Mouse (Mus musculus) forebrain, embryonic 16.5 days (tissue): ENCODE measurements at regions not wholly inside any gene's neighbourhood (a gene's known extent, or its start where the extent isn't known, plus 50 kb on each side); places are given as distances from the start of the nearest gene placed in this dataset.

Experiments used
- ATAC-seq: fragments of 200-750 bp; cut with Nextera tagmentation; 2 replicates; pipeline ENCODE4 v1.8.0; 2017; ENCODE audit warnings: mild to moderate bottlenecking, moderate library complexity
- H3K27ac ChIP-seq: fragments of 300-500 bp; sonication (generic); 2 replicates; pipeline ENCODE4 v1.5.1; 2014; ENCODE audit warnings: low read length, control low read depth
- H3K27me3 ChIP-seq: fragments of 300-500 bp; sonication (generic); replicated peaks from 2 replicates; pipeline ENCODE4 v1.6.1; 2014; ENCODE audit warnings: low read length; ENCODE audit not compliant: control insufficient read depth, insufficient read depth
- H3K36me3 ChIP-seq: fragments of 300-500 bp; sonication (generic); 2 replicates; pipeline ENCODE4 v1.6.1; 2014; ENCODE audit not compliant: control insufficient read depth, insufficient read depth
- H3K4me1 ChIP-seq: fragments of 300-500 bp; sonication (generic); replicated peaks from 2 replicates; pipeline ENCODE4 v1.6.1; 2014; ENCODE audit warnings: low read length; ENCODE audit not compliant: control insufficient read depth, insufficient read depth
- H3K4me2 ChIP-seq: fragments of 300-500 bp; sonication (generic); 2 replicates; pipeline ENCODE4 v1.6.1; 2014; ENCODE audit warnings: mild to moderate bottlenecking, low read length, control low read depth
- H3K4me3 ChIP-seq: fragments of 300-500 bp; sonication (generic); replicated peaks from 2 replicates; pipeline ENCODE4 v1.5.1; 2014; ENCODE audit warnings: mild to moderate bottlenecking, low read length, control low read depth
- H3K9ac ChIP-seq: fragments of 300-500 bp; sonication (generic); replicated peaks from 2 replicates; pipeline ENCODE4 v1.6.1; 2014; ENCODE audit warnings: low read depth, low read length, control low read depth
- H3K9me3 ChIP-seq: fragments of 300-500 bp; sonication (generic); 2 replicates; pipeline ENCODE4 v1.6.1; 2016; ENCODE audit warnings: low read length; ENCODE audit not compliant: control insufficient read depth
- WGBS: fragments of 180-500 bp; shearing (Covaris S2); extraction: QIAGEN DNeasy Blood & Tissue Kit; methylation state at CpG from one replicate; pipeline ENCODE4 v1.1.7; 2014; 5-methylcytosine and 5-hydroxymethylcytosine counted together

- H3K4me2 ChIP-seq: no peak overlapping the region
- no peak overlapping the region for H3K9ac ChIP-seq
- ATAC-seq: no peak
- 0 out of 2 replicates have a peak, but pooled peaks cover 6% of the 10 kb centered on the region for H3K4me1 ChIP-seq
- no peak overlapping the region for H3K4me3 ChIP-seq
- H3K27me3 ChIP-seq: no peaks in the 10 kb centered on the region
- 54% methylated on average over 2 of the region's 2 CpGs for WGBS
- H3K27ac ChIP-seq: no peak overlapping the region
- H3K9me3 ChIP-seq: no peaks in the 10 kb centered on the region
- no peaks in the 10 kb centered on the region for H3K36me3 ChIP-seq
Observed at GRCm38 (mm10) chr9:48106441-48107167, 55.2 kb upstream of the Nxpe4 start.

DNA sequence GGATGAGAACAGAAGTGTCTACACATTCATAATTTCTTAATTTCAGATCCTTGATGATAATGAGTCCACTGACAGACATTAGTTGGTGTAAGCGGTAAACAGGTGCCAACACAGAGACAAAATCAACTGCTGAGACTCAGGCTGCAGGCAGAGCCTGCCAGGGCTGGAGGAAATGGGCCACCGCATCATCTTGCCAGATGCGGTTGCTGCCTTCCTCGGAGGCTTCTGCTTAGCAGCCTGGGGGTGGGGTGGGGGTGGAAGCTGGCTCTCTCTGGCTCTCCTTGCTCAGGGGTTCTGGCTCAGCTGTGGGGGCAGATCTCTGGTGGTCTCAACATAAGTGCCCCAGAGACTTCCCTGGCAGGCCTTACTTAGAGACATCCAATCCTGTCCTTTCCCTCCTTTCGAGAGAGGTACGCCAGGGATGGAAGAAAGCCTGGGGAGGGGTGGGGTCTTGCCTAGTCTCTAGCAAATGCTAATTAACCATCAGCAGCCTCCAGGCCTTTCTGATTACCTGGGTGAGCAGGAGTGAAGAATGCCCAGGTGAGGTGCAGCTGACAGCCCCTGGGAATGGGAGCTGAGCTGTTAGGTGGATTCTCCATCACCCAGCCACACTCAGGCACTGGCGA, 52.7 kb upstream of the Nxpe4 start:
- no peaks in the 10 kb centered on the region for H3K27me3 ChIP-seq
- ATAC-seq: no peak
- no peak overlapping the region for H3K27ac ChIP-seq
- H3K9me3 ChIP-seq: no peaks in the 10 kb centered on the region
- no peak overlapping the region for H3K9ac ChIP-seq
- no peaks in the 10 kb centered on the region for H3K36me3 ChIP-seq
- no peak overlapping the region for H3K4me3 ChIP-seq
- 0 out of 2 replicates have a peak, but pooled peaks cover 6% of the 10 kb centered on the region for H3K4me1 ChIP-seq
- no peak overlapping the region for H3K4me2 ChIP-seq
- WGBS: 51% methylated on average over 7 of the region's 7 CpGs

DNA sequence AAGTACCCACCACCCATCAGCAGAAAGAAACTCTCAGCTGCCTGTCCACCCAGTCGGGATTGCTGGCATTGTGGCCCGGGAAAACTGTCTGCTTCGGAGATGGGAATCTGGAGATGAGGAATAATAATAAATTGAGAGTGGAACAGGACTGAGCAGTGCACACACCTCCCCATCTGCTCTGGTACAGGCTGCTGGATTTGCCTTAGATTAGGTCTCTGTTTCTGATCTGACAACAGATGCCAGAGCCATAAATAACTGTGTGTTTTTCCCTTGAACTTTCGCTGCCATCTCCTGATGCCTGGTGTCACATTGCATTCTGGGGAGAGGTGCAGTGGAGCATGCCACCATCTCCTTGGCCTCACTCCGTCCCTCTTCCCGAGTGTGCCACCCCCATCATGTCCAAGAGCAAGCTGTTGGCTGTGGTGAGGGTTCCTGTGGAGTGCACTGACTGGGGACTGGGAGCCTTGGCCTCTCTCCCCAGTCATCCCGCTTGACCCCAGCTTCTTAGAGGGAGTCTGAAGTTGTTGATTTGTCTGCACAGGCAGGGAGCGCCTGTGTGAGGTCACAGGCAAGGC, 50.4 kb upstream of the Nxpe4 start:
- Histone ChIP-seq H3K36me3 (no peaks in the 10 kb centered on the region), H3K9me3 (no peaks in the 10 kb centered on the region), H3K27ac (no peak overlapping the region), H3K4me3 (no peak overlapping the region), H3K4me1 (0 out of 2 replicates have a peak, but pooled peaks cover 6% of the 10 kb centered on the region), H3K9ac (no peak overlapping the region), H3K4me2 (no peak overlapping the region), H3K27me3 (no peaks in the 10 kb centered on the region)
- WGBS: 52% methylated on average over 8 of the region's 8 CpGs
- no peak for ATAC-seq
